Mouse (Mus musculus) midbrain, embryonic 15.5 days (tissue): ENCODE data around the gene Fev. TPM values are rescaled to one million over a fixed set of nuclear protein-coding genes. Genes with fewer than 3 reads are reported as not detected.

Experiments used
- ATAC-seq: fragments of 200-750 bp; cut with Nextera tagmentation; replicated peaks from 2 replicates; pipeline ENCODE4 v1.8.0; 2017; ENCODE audit warnings: moderate TSS enrichment
- H3K27ac ChIP-seq: fragments of 300-500 bp; sonication (generic); 2 replicates; pipeline ENCODE4 v1.5.1; 2015; ENCODE audit warnings: mild to moderate bottlenecking, inconsistent platforms
- H3K27me3 ChIP-seq: fragments of 300-500 bp; sonication (generic); replicated peaks from 2 replicates; pipeline ENCODE4 v1.6.1; 2015; ENCODE audit warnings: inconsistent platforms
- H3K36me3 ChIP-seq: fragments of 300-500 bp; sonication (generic); replicated peaks from 2 replicates; pipeline ENCODE4 v1.6.1; 2015; ENCODE audit warnings: inconsistent platforms
- H3K4me1 ChIP-seq: fragments of 300-500 bp; sonication (generic); 2 replicates; pipeline ENCODE4 v1.6.1; 2015; ENCODE audit warnings: inconsistent platforms
- H3K4me2 ChIP-seq: fragments of 300-500 bp; sonication (generic); 2 replicates; pipeline ENCODE4 v1.6.1; 2015; ENCODE audit warnings: inconsistent platforms, mild to moderate bottlenecking, moderate library complexity
- H3K4me3 ChIP-seq: fragments of 300-500 bp; sonication (generic); 2 replicates; pipeline ENCODE4 v1.5.1; 2015; ENCODE audit warnings: mild to moderate bottlenecking, inconsistent platforms
- H3K9ac ChIP-seq: fragments of 300-500 bp; sonication (generic); 2 replicates; pipeline ENCODE4 v1.6.1; 2015; ENCODE audit warnings: mild to moderate bottlenecking, inconsistent platforms
- H3K9me3 ChIP-seq: fragments of 300-500 bp; sonication (generic); 2 replicates; pipeline ENCODE4 v1.6.1; 2016; ENCODE audit warnings: inconsistent platforms
- WGBS: fragments of 180-500 bp; shearing (Covaris S2); methylation state at CpG from one replicate; pipeline ENCODE4 v1.1.7; 2015; ENCODE audit warnings: mixed read lengths; 5-methylcytosine and 5-hydroxymethylcytosine counted together
- polyA plus RNA-seq: library from polyadenylated mRNA; unstranded; fragments of >200 nt; fragmentation: Nextera tagmentation; extraction: Ambion mirVana; gene quantifications from 2 replicates; pipeline ENCODE4 v1.2.1, GENCODE M21; 2015

Gene Fev
- polyA plus RNA-seq, 1 experiment from 2014 or later, result 1.8 TPM

DNA sequence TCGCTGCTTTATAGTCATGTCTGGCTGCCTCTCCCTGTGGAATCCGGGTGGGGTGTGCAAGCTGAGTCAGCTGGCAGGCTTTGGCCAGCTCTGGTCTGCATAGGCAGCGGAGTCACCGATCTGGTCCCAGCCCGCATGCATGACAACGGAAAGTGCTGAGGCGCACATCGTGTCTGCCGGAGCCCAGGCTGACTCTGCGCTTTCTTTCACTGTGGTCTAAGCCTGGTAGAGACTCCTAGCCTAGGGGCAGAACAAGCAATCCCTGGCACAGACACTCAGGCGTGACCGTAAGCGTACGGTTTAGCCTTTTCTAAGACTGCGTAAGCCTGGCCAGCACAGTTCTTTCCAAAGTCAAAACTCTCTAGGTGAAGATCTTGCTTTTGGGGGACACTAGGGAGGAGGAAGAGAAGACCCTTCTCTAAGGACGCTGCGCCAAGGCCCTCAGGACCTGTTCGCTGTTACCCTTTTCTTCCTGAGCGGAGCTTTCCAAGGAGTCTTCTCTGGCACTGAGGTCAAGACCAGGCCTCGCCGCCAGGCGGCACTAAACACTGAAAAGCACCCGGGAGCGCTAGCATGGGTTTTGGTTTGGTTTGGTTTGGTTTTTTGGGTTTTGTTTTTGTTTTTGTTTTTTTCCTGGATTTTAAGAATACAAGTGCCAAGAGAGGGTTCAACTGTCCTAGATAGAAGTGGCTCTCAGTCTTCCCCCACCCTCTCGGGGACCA is 8.1 kb upstream of the Fev start, which contains the start of gene Cryba2:
Gene Cryba2 (minus strand): TSS at position 10 of the 722 bp plus-strand sequence.
- WGBS, result 4% methylated on average over 25 of the region's 25 CpGs
- Histone ChIP-seq H3K36me3 (no peaks in the 10 kb centered on the region), H3K27ac (no peak within 1 kb of the TSS), H3K9ac (peak within 1 kb of the TSS; percentile 7; the same call in 1 of the 2 replicates), H3K27me3 (peaks cover 85% of the 10 kb centered on the region), H3K4me2 (peak within 1 kb of the TSS; percentile 47), H3K4me3 (peak within 1 kb of the TSS; percentile 27), H3K4me1 (peaks cover 16% of the 10 kb centered on the region), H3K9me3 (no peaks in the 10 kb centered on the region)
- peak; percentile 43; the same call in 1 of the 2 replicates for ATAC-seq

DNA sequence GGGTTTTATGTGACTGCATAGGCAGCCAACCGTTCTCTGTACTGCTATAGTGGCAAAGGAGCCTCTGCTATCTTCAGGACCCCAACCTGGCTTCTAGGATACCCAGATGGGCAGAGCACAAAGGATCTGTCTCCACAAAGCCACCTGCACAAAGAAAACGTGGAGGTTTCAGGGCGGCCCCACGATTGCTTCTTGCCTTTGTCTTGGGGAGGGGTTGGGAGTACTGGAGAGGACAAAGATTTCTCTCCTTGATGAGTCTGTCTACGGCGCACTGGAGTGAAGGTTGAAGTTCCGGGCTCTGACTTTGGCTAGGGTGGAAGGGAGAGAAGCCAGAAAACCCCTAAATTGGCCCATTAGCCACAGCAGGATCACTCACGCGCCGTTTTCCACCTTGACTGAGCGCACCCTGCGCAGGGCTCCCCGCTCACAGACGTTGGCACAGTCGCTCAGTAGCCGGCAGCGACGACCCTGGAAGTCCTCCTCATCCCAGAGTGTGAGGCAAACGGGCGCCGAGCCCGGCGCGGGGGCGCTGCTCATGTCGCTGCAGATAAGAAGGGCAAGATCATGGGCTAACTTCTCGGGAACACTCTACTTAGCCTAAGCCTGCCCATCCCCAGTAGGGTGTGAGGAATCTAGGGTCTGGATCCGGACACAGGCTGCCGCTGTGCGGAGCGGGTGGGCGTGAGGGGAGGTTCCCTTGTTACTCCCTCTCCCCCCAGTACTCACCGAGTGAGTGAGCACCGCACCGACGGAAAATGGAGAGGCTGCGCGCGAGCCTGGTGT is 7.3 kb upstream of the Fev start:
- H3K9ac ChIP-seq, result peak overlapping the region; percentile 7; the same call in 1 of the 2 replicates
- H3K4me1 ChIP-seq, result peaks cover 13% of the 10 kb centered on the region
- peak overlapping the region; percentile 27 for H3K4me3 ChIP-seq
- no peak overlapping the region for H3K27ac ChIP-seq
- no peaks in the 10 kb centered on the region for H3K9me3 ChIP-seq
- ATAC-seq, result peak; percentile 68
- peak overlapping the region; percentile 47 for H3K4me2 ChIP-seq
- 1% methylated on average over 39 of the region's 39 CpGs for WGBS
- peaks cover 85% of the 10 kb centered on the region for H3K27me3 ChIP-seq
- no peaks in the 10 kb centered on the region for H3K36me3 ChIP-seq

DNA sequence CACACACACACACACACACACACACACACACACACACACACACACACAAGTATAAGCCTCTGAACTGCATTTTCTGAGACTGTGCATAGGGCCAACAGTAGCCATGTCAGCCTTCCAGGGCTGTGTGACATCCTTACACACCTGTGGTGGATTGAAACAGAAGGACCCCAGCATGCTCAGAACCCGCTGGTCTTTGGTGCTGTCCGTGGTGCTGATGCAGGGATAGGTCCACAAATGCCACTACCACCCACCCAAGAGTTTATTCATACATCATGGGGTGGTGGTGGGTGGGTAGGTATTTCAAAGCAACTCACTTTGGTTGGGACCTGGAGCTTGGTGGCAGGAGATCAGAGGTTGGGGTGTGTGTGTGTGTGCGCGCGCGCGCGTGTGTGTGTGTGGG is 6.3 kb upstream of the Fev start:
- Histone ChIP-seq H3K4me1 (peaks cover 13% of the 10 kb centered on the region), H3K27ac (no peak overlapping the region), H3K36me3 (no peaks in the 10 kb centered on the region), H3K9ac (no peak overlapping the region), H3K27me3 (peaks cover 85% of the 10 kb centered on the region), H3K9me3 (no peaks in the 10 kb centered on the region), H3K4me3 (no peak overlapping the region), H3K4me2 (no peak overlapping the region)
- no peak for ATAC-seq
- 0% methylated on average over 7 of the region's 8 CpGs for WGBS

DNA sequence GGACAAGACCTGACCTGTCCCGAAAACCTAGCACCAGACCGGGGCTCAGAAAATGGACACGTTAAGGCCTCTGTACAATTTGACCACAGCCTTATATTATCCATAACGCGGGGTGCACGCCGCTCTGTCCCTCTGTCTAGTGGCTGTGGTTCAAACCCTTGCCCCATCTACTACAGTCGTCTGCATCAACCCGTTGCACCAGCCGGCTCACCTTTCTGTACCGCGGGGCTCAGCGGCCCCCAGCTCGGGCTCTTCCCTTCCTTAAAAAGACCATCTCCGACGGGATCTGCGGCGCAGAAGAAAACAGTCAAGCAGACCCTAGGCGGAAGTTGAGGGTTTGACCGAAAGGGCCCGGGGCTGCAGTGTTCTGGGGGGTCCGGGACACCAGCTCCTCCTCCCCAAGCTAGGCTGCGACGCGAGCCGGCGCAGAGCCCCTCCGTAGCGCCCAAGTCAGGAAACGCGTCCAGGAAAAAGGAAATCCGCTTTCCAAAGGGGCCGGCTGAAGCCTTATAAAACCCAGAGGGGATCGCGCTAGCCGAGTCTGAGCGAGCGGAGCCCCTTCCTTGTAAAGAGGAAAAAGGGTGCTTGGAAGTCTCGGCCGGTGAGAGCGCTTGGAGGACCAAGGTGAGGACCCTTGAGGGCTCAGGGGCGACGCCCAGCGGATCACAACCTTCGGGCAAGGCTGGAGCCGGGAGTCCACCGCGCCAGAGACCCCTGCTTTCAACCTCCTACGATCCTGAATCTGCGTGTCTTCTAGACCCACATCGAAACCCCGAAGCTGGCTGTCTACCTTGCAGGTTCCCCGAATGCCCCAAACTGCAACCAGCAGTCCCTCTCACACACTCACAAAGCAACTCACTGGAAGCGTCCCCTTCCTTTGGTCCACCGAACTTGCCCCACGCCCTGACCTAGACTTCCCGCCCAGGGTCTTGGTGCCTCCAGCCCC is 750 bp downstream of the Fev start:
- no peaks in the 10 kb centered on the region for H3K36me3 ChIP-seq
- H3K9ac ChIP-seq, result peak overlapping the region; percentile 27; the same call in 1 of the 2 replicates
- 1% methylated on average over 57 of the region's 57 CpGs for WGBS
- peaks cover 36% of the 10 kb centered on the region for H3K4me1 ChIP-seq
- H3K4me3 ChIP-seq, result peak overlapping the region; percentile 22
- peaks cover 83% of the 10 kb centered on the region for H3K27me3 ChIP-seq
- H3K4me2 ChIP-seq, result peak overlapping the region; percentile 45
- no peak for ATAC-seq
- H3K27ac ChIP-seq, result no peak overlapping the region
- H3K9me3 ChIP-seq, result no peaks in the 10 kb centered on the region

DNA sequence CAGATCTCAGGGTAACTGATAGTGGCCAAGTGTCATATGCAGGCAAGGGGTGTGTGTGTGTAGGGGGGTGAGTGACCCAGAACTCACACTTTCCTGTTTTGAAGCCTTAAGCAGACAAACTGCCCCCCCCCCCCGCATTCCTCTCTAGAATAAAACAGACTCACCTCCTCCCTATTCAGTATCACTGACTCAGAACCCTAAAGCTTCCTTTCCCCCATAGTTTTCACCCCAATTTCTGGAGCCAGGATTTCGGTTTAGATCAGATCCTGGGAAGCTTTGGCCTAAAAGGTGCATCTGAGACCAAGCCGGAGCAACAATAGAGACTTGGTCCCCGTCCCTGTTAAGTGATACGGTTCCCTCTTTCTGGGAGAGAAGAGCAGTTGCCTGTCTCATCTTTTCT is 1.8 kb downstream of the Fev start:
- no peak overlapping the region for H3K4me2 ChIP-seq
- H3K27ac ChIP-seq, result no peak overlapping the region
- peaks cover 87% of the 10 kb centered on the region for H3K27me3 ChIP-seq
- peaks cover 36% of the 10 kb centered on the region for H3K4me1 ChIP-seq
- no peak overlapping the region for H3K4me3 ChIP-seq
- H3K9me3 ChIP-seq, result no peaks in the 10 kb centered on the region
- ATAC-seq, result no peak
- no peak overlapping the region for H3K9ac ChIP-seq
- WGBS, result 5% methylated on average over 5 of the region's 5 CpGs
- H3K36me3 ChIP-seq, result no peaks in the 10 kb centered on the region

DNA sequence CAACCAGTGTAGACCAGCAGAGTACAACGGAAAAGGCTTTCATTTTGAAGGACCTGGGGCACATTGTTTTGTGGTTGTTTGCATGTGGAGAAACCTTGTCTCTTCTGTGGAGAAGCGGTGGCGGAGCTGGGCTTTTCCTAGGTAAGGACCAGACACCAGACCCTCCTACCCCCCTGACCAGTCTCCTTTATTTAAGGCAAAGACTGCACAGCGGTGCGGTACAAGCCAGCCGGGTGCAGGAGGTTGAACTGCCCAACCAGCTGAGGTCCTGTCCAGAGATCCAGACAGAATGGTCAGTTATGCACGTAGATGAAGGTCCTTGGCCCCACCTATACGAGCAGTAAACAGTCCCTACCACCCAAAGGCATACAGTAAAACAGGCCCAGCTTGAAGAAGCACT is 2.4 kb downstream of the Fev start:
- no peak for ATAC-seq
- H3K9me3 ChIP-seq, result no peaks in the 10 kb centered on the region
- H3K4me1 ChIP-seq, result peaks cover 36% of the 10 kb centered on the region
- peak overlapping the region; percentile 75 for H3K4me2 ChIP-seq
- H3K27ac ChIP-seq, result no peak overlapping the region
- no peaks in the 10 kb centered on the region for H3K36me3 ChIP-seq
- peak overlapping the region; percentile 39; the same call in 1 of the 2 replicates for H3K4me3 ChIP-seq
- 3% methylated on average over 8 of the region's 8 CpGs for WGBS
- H3K27me3 ChIP-seq, result peaks cover 83% of the 10 kb centered on the region
- no peak overlapping the region for H3K9ac ChIP-seq

DNA sequence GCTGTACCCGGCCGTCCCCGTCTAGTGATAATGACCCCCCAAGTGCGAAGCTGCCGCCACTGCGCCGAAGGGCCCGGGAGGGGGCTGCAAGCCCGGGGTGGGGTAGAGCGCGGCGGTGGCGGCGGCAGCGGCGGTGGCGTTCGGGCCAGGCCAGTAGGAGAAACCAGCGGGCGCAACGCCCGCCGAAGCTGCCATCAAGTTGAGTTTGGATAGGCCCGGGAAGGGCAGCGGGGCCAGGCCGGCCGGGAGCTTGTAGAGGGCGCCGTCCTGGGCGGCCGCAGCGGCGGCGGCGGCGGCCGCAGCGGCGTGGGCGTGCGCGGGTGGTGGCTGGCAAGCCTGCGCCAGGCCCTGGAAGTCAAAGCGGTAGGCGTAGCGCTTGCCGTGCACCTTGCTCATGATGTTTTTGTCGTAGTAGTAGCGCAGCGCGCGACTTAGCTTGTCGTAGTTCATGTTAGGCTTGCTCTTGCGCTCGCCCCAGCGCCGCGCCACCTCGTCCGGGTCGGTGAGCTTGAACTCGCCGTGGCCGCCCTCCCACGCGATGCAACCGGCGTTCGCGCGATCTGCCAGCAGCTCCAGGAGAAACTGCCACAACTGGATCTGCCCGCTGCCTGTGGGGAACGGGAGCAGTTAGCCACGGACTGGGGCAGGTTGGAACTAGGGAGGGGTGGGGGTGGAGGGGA is 3.0 kb downstream of the Fev start:
- Histone ChIP-seq H3K4me2 (peak overlapping the region; percentile 75), H3K9ac (peak overlapping the region; percentile 11; the same call in 1 of the 2 replicates), H3K9me3 (no peaks in the 10 kb centered on the region), H3K36me3 (no peaks in the 10 kb centered on the region), H3K4me3 (peak overlapping the region; percentile 39), H3K4me1 (peaks cover 36% of the 10 kb centered on the region), H3K27ac (no peak overlapping the region), H3K27me3 (peaks cover 78% of the 10 kb centered on the region)
- WGBS, result under 1% methylated on average over 70 of the region's 74 CpGs
- no peak for ATAC-seq

DNA sequence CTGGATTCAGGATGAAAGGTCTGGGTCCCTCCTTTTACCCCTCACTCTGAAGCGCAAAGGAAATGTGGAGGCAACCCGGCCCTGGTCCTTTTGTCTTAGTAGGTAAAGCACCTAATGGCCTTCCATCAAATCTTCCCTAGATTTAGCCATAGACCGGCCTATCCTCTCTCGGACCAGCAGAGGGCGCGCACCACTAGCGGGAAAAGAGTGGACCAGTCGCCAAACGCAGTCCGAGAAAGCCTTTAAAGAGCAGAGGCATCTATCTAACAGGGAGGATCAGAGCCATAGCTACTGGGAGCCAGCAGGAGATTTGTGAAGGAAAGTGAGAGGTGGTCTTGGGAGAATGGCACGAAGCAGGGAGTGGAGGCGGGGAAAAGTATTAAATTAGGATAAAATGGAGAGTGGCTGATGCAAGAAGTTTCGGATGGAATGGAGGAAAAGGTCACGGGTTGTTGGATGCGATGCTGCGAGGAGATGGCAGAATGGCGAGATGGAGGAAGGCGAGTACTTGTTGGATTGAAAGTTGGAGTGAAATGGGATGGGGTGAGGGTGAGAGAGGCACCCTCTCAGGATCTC is 4.3 kb downstream of the Fev start:
- Histone ChIP-seq H3K27ac (no peak overlapping the region), H3K4me2 (peak overlapping the region; percentile 33; the same call in 1 of the 2 replicates), H3K9ac (no peak overlapping the region), H3K4me3 (0 out of 2 replicates have a peak overlapping the region, but pooled peaks have one; percentile 2), H3K4me1 (peaks cover 35% of the 10 kb centered on the region), H3K9me3 (no peaks in the 10 kb centered on the region), H3K27me3 (peaks cover 65% of the 10 kb centered on the region), H3K36me3 (no peaks in the 10 kb centered on the region)
- ATAC-seq, result 0 out of 2 replicates have a peak, but pooled peaks have one; percentile 59
- 2% methylated on average over 18 of the region's 18 CpGs for WGBS

DNA sequence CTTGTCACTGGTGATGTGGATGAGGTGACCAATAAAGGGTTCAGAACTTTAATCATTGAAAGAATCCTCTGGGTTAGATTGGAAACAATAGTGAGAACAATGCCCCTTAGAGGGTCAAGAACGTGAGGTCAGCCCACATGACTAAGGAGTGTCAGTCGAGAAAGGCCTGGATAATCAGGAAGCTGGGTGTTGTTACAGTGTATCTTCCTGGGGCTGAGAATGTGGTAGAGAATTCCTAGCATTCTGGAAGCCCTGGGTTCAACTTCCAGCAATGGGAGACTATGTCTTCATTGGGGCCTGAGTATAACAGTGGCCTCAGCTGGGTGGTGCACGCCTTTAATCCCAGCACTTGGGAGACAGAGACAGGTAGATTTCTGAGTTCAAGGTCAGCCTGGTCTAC is 8.0 kb downstream of the Fev start:
- Histone ChIP-seq H3K36me3 (no peaks in the 10 kb centered on the region), H3K4me1 (peaks cover 12% of the 10 kb centered on the region), H3K9ac (no peak overlapping the region), H3K9me3 (no peaks in the 10 kb centered on the region), H3K4me3 (no peak overlapping the region), H3K4me2 (no peak overlapping the region), H3K27me3 (peaks cover 31% of the 10 kb centered on the region), H3K27ac (no peak overlapping the region)
- 55% methylated on average over 3 of the region's 3 CpGs for WGBS
- ATAC-seq, result no peak

DNA sequence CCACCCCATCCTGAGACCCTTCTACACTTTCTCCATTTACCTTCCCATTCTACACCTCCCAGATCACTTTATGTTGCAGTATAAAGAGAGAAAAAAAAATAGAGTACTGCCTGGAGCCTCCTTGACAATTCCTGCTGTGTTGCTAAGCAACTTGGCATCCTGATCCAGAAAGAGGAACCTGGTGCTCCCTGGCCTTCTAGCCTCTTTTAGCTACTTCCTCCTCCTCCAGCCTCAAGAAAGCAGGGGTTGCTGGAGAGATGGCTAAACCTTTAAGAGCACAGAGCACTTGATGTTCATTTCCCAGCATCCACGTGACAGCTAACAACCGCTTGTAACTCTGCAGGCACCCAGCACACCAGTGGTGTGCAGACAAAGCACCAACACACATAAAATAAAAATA is 13.0 kb downstream of the Fev start:
- no peaks in the 10 kb centered on the region for H3K9me3 ChIP-seq
- ATAC-seq, result peak; percentile 48; the same call in 1 of the 2 replicates
- no peaks in the 10 kb centered on the region for H3K27me3 ChIP-seq
- H3K9ac ChIP-seq, result no peak overlapping the region
- H3K4me3 ChIP-seq, result no peak overlapping the region
- no peak overlapping the region for H3K4me2 ChIP-seq
- no peaks in the 10 kb centered on the region for H3K36me3 ChIP-seq
- WGBS, result 45% methylated on average over 2 of the region's 2 CpGs
- no peaks in the 10 kb centered on the region; the same call in 1 of the 2 replicates for H3K4me1 ChIP-seq
- H3K27ac ChIP-seq, result no peak overlapping the region

DNA sequence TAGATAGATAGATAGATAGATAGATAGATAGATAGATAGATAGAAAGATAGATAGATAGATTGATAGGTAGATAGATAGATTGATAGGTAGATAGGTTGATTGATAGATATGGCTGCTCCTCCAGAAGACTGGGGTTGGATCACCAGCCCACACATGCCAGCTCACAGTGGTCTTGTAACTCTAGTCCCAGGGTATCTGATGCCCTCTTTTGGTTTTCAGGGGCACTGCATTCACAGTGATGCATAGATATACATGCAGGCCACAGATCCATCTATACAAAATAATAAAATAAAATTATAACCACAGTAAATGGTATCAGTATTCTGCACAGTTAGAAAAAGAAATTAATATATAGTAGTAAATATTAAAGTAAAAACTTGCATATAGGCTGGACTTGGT is 23.4 kb downstream of the Fev start:
- Histone ChIP-seq H3K27me3 (no peaks in the 10 kb centered on the region), H3K4me2 (no peak overlapping the region), H3K27ac (no peak overlapping the region), H3K36me3 (no peaks in the 10 kb centered on the region), H3K9ac (no peak overlapping the region), H3K4me1 (peaks cover 30% of the 10 kb centered on the region), H3K4me3 (no peak overlapping the region), H3K9me3 (no peaks in the 10 kb centered on the region)
- no peak for ATAC-seq
